Mouse (Mus musculus): Measurements from ENCODE around the gene Adck2. TPM values are rescaled to one million over a fixed set of nuclear protein-coding genes. Genes with fewer than 3 reads are reported as not detected.

Gene Adck2
- 1 to 10 TPM; 5.3 to 6.2 TPM for total RNA-seq (2021)
- long read RNA-seq, experiment 1, partial matches to known transcripts = 0 of 4 reads
- long read RNA-seq, experiment 1, other reads (novel, unspliced or antisense) = 0 of 4 reads
- long read RNA-seq, experiment 2, transcript Adck2-204 (8 exons, 3,542 nt) = major isoform, 6 of 7 reads
- long read RNA-seq, experiment 2, partial matches to known transcripts = 0 of 7 reads
- long read RNA-seq, experiment 2, other reads (novel, unspliced or antisense) = 1 of 7 reads

GRCm38 (mm10) chr6:39573791-39574554 lies at the start of gene Adck2:
Gene Adck2 (plus strand): TSS chr6:39573873.
- peak; percentile 14; the same call in 1 of the 2 replicates for TF ChIP-seq CTCF (IDR thresholded peaks at IDR 0.05)
- peak; percentile 88 for DNase-seq
- Histone ChIP-seq H3K27ac (peak within 1 kb of the TSS; percentile 88), H3K4me3 (peak within 1 kb of the TSS; percentile 92)
- intact Hi-C loops (cut with DNase I) = no loop called here

- intact Hi-C loops (cut with DNase I) = no loop called here
- no peak for TF ChIP-seq CTCF (IDR thresholded peaks at IDR 0.05)
- DNase-seq = no peak
- Histone ChIP-seq H3K4me3 (no peak overlapping the region), H3K27ac (no peak overlapping the region)
Observed at GRCm38 (mm10) chr6:39526797-39527196, 46.9 kb upstream of the Adck2 start.

- intact Hi-C loops (cut with DNase I) = no loop called here
- DNase-seq = peak; percentile 34
- no peak overlapping the region for H3K4me3 ChIP-seq
- H3K27ac ChIP-seq = peak overlapping the region; percentile 68
- TF ChIP-seq CTCF (IDR thresholded peaks at IDR 0.05) = no peak
Observed at GRCm38 (mm10) chr6:39527337-39527784, 46.3 kb upstream of the Adck2 start.

GRCm38 (mm10) chr6:39527811-39528210 lies 45.9 kb upstream of the Adck2 start:
- intact Hi-C loops (cut with DNase I) = no loop called here

GRCm38 (mm10) chr6:39528671-39529535 lies 44.8 kb upstream of the Adck2 start:
- Histone ChIP-seq H3K4me3 (no peak overlapping the region), H3K27ac (peak overlapping the region; percentile 68)
- no peak for TF ChIP-seq CTCF (IDR thresholded peaks at IDR 0.05)
- intact Hi-C loops (cut with DNase I) = no loop called here
- DNase-seq = peak; percentile 82

More at GRCm38 (mm10) chr6:39527811-39528210, 45.9 kb upstream of the Adck2 start:
- Histone ChIP-seq H3K4me3 (no peak overlapping the region), H3K27ac (peak overlapping the region; percentile 68)
- no peak for DNase-seq
- no peak for TF ChIP-seq CTCF (IDR thresholded peaks at IDR 0.05)

- no peak for TF ChIP-seq CTCF (IDR thresholded peaks at IDR 0.05)
- no peak for DNase-seq
- Histone ChIP-seq H3K27ac (no peak overlapping the region), H3K4me3 (no peak overlapping the region)
- intact Hi-C loops (cut with DNase I) = no loop called here
Observed at GRCm38 (mm10) chr6:39534944-39535343, 38.7 kb upstream of the Adck2 start.

GRCm38 (mm10) chr6:39536621-39537020 lies 37.1 kb upstream of the Adck2 start:
- TF ChIP-seq CTCF (IDR thresholded peaks at IDR 0.05) = no peak
- Histone ChIP-seq H3K27ac (no peak overlapping the region), H3K4me3 (no peak overlapping the region)
- DNase-seq = no peak
- intact Hi-C loops (cut with DNase I) = no loop called here

GRCm38 (mm10) chr6:39537276-39537675 lies 36.4 kb upstream of the Adck2 start:
- no peak for TF ChIP-seq CTCF (IDR thresholded peaks at IDR 0.05)
- Histone ChIP-seq H3K4me3 (no peak overlapping the region), H3K27ac (no peak overlapping the region)
- DNase-seq = no peak
- intact Hi-C loops (cut with DNase I) = no loop called here

GRCm38 (mm10) chr6:39538227-39538626 lies 35.4 kb upstream of the Adck2 start:
- H3K4me3 ChIP-seq = no peak overlapping the region
- TF ChIP-seq CTCF (IDR thresholded peaks at IDR 0.05) = no peak
- intact Hi-C loops (cut with DNase I) = no loop called here
- H3K27ac ChIP-seq = peak overlapping the region; percentile 70; the same call in 1 of the 2 replicates
- no peak for DNase-seq

- TF ChIP-seq CTCF (IDR thresholded peaks at IDR 0.05) = no peak
- intact Hi-C loops (cut with DNase I) = no loop called here
- H3K27ac ChIP-seq = peak overlapping the region; percentile 70
- peak overlapping the region; percentile 28 for H3K4me3 ChIP-seq
- peak; percentile 68 for DNase-seq
Observed at GRCm38 (mm10) chr6:39539679-39540155, 34.0 kb upstream of the Adck2 start.

- Histone ChIP-seq H3K4me3 (no peak overlapping the region), H3K27ac (0 out of 2 replicates have a peak overlapping the region, but pooled peaks have one; percentile 28)
- TF ChIP-seq CTCF (IDR thresholded peaks at IDR 0.05) = no peak
- intact Hi-C loops (cut with DNase I) = no loop called here
- DNase-seq = no peak
Observed at GRCm38 (mm10) chr6:39540563-39540962, 33.1 kb upstream of the Adck2 start.

All from gastrocnemius, adult 2 months (tissue).